Mouse (Mus musculus) CH12.LX (cell line): ENCODE results near the gene Ccdc92.

ENCODE experiments used
- CHD1 ChIP-seq: IDR thresholded peaks from 2 replicates; pipeline ENCODE4 v1.6.1; 2012; ENCODE audit warnings: low read depth, low read length, improper control_type of control experiment, inconsistent platforms
- CTCF ChIP-seq, 2 experiments: IDR thresholded peaks in 1 of 2; conservative IDR thresholded peaks in 1 of 2; 2 replicates each; pipeline ENCODE4 v1.5.1; 2011 to 2012; ENCODE audit warnings: low read depth in 2 of 2, low read length in 2 of 2, improper control_type of control experiment in 1 of 2, inconsistent platforms in 1 of 2, mild to moderate bottlenecking in 1 of 2, moderate library complexity in 1 of 2
- EP300 ChIP-seq: IDR thresholded peaks from 2 replicates; pipeline ENCODE4 v1.6.1; 2011; ENCODE audit warnings: low read length, improper control_type of control experiment
- ETS1 ChIP-seq: conservative IDR thresholded peaks from 2 replicates; pipeline ENCODE4 v1.6.1; 2012; ENCODE audit warnings: low read depth, mild to moderate bottlenecking, inconsistent platforms, low read length, improper control_type of control experiment, moderate library complexity
- JUND ChIP-seq: conservative IDR thresholded peaks from 2 replicates; pipeline ENCODE4 v1.6.1; 2011; ENCODE audit warnings: low read depth, low read length, improper control_type of control experiment
- MAFK ChIP-seq: IDR thresholded peaks from 2 replicates; pipeline ENCODE4 v1.6.1; 2011; ENCODE audit warnings: low read length, improper control_type of control experiment; ENCODE audit not compliant: insufficient replicate concordance
- MAZ ChIP-seq: IDR thresholded peaks from 2 replicates; pipeline ENCODE4 v1.6.1; 2012; ENCODE audit warnings: low read depth, mild to moderate bottlenecking, inconsistent platforms, low read length, improper control_type of control experiment, moderate library complexity
- POLR2A ChIP-seq: IDR thresholded peaks from 2 replicates; pipeline ENCODE4 v1.6.1; 2011; ENCODE audit warnings: low read depth, mild to moderate bottlenecking, improper control_type of control experiment, low read length
- POLR2AphosphoS2 ChIP-seq: IDR thresholded peaks from 2 replicates; pipeline ENCODE4 v1.6.1; 2011; ENCODE audit warnings: low read depth, low read length, improper control_type of control experiment
- RAD21 ChIP-seq: IDR thresholded peaks from 2 replicates; pipeline ENCODE4 v1.6.1; 2011; ENCODE audit warnings: low read depth, mild to moderate bottlenecking, low read length, improper control_type of control experiment, moderate library complexity
- SIN3A ChIP-seq: IDR thresholded peaks from 2 replicates; pipeline ENCODE4 v1.6.1; 2012; ENCODE audit warnings: low read length, improper control_type of control experiment, inconsistent platforms
- USF1 ChIP-seq: IDR thresholded peaks from 2 replicates; pipeline ENCODE4 v1.6.1; 2014; ENCODE audit warnings: low read depth, mild to moderate bottlenecking, inconsistent platforms, low read length, improper control_type of control experiment

- no peak for TF ChIP-seq RAD21
- TF ChIP-seq CTCF (conservative IDR thresholded peaks at IDR 0.05 in 1 of 2, IDR thresholded peaks at IDR 0.05 in 1 of 2; ENCODE audit: low read depth in 2 of 2, low read length in 2 of 2), result no peak
- TF ChIP-seq MAFK, result no peak
- peak; percentile 94 for TF ChIP-seq MAZ
- TF ChIP-seq EP300, result no peak
- TF ChIP-seq POLR2A, result peak; percentile 88
- no peak for TF ChIP-seq POLR2AphosphoS2
- TF ChIP-seq SIN3A, result no peak
- TF ChIP-seq JUND, result no peak
- TF ChIP-seq ETS1, result no peak
- no peak for TF ChIP-seq USF1
- TF ChIP-seq CHD1, result no peak
Observed at GRCm38 (mm10) chr5:124862013-124862866, at the start of gene Ccdc92, which contains the start of gene Zfp664.
